Mouse (Mus musculus) heart, embryonic 12.5 days (tissue): ENCODE measurements around the gene Rabif. TPM values are rescaled to one million over a fixed set of nuclear protein-coding genes. Genes with fewer than 3 reads are reported as not detected.
A peak's percentile ranks its signal among the peaks of the same experiment; 100 is the strongest.
"Not testable (repeated sequence)": the region's sequence is repeated elsewhere in the genome, so short reads cannot be mapped to it uniquely, and the experiment has no call there.

ENCODE experiments used
- ATAC-seq: fragments of 200-750 bp; cut with Nextera tagmentation; 2 replicates; pipeline ENCODE4 v1.8.0; 2017; ENCODE audit warnings: moderate TSS enrichment, moderate library complexity; ENCODE audit not compliant: insufficient number of reproducible peaks, low FRiP score
- H3K27ac ChIP-seq: fragments of 300-500 bp; sonication (generic); 2 replicates; pipeline ENCODE4 v1.5.1; 2016; ENCODE audit warnings: mild to moderate bottlenecking, moderate library complexity; ENCODE audit not compliant: poor library complexity, severe bottlenecking
- H3K27me3 ChIP-seq: fragments of 300-500 bp; sonication (generic); replicated peaks from 2 replicates; pipeline ENCODE4 v1.6.1; 2016; ENCODE audit warnings: mild to moderate bottlenecking, moderate library complexity
- H3K36me3 ChIP-seq: fragments of 300-500 bp; sonication (generic); 2 replicates; pipeline ENCODE4 v1.6.1; 2016; ENCODE audit warnings: mild to moderate bottlenecking, moderate library complexity
- H3K4me1 ChIP-seq: fragments of 300-500 bp; sonication (generic); replicated peaks from 2 replicates; pipeline ENCODE4 v1.6.1; 2016; ENCODE audit warnings: mild to moderate bottlenecking
- H3K4me2 ChIP-seq: fragments of 300-500 bp; sonication (generic); 2 replicates; pipeline ENCODE4 v1.6.1; 2016; ENCODE audit warnings: mild to moderate bottlenecking, moderate library complexity
- H3K4me3 ChIP-seq: fragments of 300-500 bp; sonication (generic); 2 replicates; pipeline ENCODE4 v1.5.1; 2016; ENCODE audit warnings: mild to moderate bottlenecking
- H3K9ac ChIP-seq: fragments of 300-500 bp; sonication (generic); 2 replicates; pipeline ENCODE4 v1.6.1; 2016; ENCODE audit warnings: mild to moderate bottlenecking, moderate library complexity
- H3K9me3 ChIP-seq: fragments of 300-500 bp; sonication (generic); replicated peaks from 2 replicates; pipeline ENCODE4 v1.6.1; 2016; ENCODE audit warnings: mild to moderate bottlenecking, moderate library complexity
- WGBS: fragments of 180-500 bp; shearing (Covaris S2); methylation state at CpG from one replicate; pipeline ENCODE4 v1.1.7; 2016; 5-methylcytosine and 5-hydroxymethylcytosine counted together
- polyA plus RNA-seq: library from polyadenylated mRNA; unstranded; fragments of >200 nt; fragmentation: Nextera tagmentation; extraction: Ambion mirVana; gene quantifications from 2 replicates; pipeline ENCODE4 v1.2.1, GENCODE M21; 2016

The Rabif gene
- polyA plus RNA-seq, 1 experiment from 2014 or later = 32.8 TPM

DNA sequence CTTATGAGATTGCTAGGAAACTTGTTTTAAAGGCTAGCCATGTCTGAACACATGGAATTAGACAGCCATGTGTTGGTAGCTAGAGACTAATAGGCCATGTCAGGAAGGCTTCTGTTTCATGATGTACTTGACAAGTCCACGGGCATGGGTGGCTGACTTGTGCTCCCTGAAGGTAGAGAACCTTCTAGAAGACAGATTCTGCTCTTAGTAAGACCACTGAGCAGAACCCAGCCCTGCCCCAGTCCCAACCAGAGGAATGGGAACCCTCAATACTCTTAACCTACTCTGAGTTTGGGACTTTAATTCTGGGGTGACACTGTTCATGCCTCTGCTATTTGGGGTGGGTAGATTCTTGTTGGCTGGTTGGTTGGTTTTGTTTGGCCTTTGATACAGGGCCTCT is 30.6 kb downstream of the Rabif start:
- WGBS = 93% methylated on average over 1 of the region's 1 CpGs
- no peak for ATAC-seq
- peaks cover 6% of the 10 kb centered on the region; the same call in 1 of the 2 replicates for H3K4me1 ChIP-seq

DNA sequence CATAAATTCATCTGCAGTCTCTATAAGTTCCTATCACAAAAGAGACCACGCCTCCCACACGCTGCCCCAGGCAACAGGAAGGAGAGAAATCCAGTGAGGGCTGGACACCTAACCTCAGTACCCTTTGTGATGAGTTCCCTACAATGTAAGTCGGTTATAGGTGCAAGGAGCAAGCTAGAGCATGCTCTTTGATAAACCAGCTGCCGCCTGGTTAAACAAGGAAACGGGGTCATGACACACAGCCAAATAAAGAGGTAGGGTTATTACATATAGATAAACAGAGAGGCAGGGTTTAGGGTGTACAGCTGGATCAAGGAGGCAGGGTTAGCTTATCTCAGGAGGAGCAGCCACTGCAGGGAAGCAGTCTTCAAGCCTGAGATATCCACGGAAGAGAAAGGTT is 32.3 kb downstream of the Rabif start:
- Histone ChIP-seq H3K27ac (no peak overlapping the region), H3K4me3 (no peak overlapping the region), H3K9me3 (no peaks in the 10 kb centered on the region), H3K9ac (no peak overlapping the region), H3K4me2 (no peak overlapping the region), H3K27me3 (no peaks in the 10 kb centered on the region), H3K4me1 (no peaks in the 10 kb centered on the region), H3K36me3 (no peaks in the 10 kb centered on the region)
- WGBS = 52% methylated on average over 6 of the region's 6 CpGs
- ATAC-seq = peak; percentile 33; the same call in 1 of the 2 replicates

More for the DNA sequence above, 30.6 kb downstream of the Rabif start:
- Histone ChIP-seq H3K4me2 (no peak overlapping the region), H3K27ac (no peak overlapping the region), H3K36me3 (no peaks in the 10 kb centered on the region), H3K9ac (no peak overlapping the region), H3K4me3 (no peak overlapping the region), H3K27me3 (no peaks in the 10 kb centered on the region), H3K9me3 (no peaks in the 10 kb centered on the region)

DNA sequence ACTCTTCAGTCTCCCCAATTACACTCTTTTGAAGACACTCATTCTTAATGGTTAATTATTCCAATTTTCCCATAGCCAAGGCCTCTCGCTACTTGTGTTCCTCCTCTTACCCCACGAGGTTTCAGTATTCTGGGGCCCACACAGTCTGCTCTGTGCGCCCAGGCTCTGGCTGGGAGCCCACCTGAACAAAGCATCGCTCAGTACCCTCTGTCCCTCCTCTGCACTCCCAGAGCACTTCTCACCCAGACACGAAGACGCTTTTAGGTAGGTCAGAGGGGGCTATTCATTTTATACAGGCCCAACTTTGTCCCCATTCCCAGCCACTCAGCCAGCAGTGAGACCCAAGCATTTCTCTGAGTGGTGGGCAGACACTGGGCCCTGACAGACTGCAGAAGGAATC is 36.2 kb downstream of the Rabif start:
- H3K9ac ChIP-seq = no peak overlapping the region
- H3K9me3 ChIP-seq = no peaks in the 10 kb centered on the region
- H3K4me2 ChIP-seq = no peak overlapping the region
- no peaks in the 10 kb centered on the region for H3K36me3 ChIP-seq
- WGBS = 74% methylated on average over 6 of the region's 6 CpGs
- H3K4me3 ChIP-seq = no peak overlapping the region
- no peak for ATAC-seq
- no peaks in the 10 kb centered on the region for H3K4me1 ChIP-seq
- H3K27me3 ChIP-seq = no peaks in the 10 kb centered on the region
- H3K27ac ChIP-seq = no peak overlapping the region

DNA sequence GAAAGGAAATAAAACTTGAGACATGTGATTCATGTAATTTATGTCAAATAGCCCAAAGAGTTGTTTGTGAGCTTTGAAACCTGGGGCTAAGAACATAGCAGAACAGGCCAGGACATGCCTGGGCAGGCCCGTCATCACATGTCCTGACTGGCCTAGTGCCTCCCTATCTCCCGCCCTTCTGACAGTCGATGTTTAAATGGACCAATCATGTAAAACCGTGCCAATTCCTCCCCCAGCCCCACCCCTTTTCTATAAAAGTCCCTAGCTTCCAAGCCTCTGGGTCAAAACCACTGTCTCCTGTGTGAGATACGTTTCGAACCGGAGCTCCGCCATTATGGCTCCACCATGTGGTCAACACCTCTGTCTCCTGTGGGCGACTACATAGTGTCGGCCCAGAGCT is 39.3 kb downstream of the Rabif start:
- not testable (repeated sequence) for H3K9me3 ChIP-seq, H3K36me3 ChIP-seq, H3K4me3 ChIP-seq, ATAC-seq, H3K27ac ChIP-seq, H3K27me3 ChIP-seq, H3K9ac ChIP-seq, H3K4me1 ChIP-seq, H3K4me2 ChIP-seq
- 87% methylated on average over 10 of the region's 10 CpGs for WGBS

DNA sequence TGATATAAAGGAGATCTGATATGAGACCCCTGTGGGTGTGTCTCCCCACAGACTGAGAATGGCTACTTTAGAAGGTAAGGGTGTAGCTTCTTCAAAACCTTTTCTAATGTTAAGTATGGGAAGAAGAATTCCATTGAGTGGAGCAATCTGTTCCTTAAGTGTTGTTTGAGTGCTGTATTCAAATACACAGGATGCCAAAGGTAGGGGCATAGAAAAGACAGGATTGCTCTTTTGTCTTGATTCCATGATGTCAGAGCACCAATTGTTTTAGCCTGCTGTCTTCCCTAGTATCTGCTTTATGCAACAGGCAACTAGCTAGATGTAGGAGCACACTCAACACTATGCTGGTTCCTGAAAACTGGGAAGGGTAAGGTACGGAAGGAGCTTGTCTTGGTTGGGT is 40.6 kb downstream of the Rabif start:
- H3K27me3 ChIP-seq = no peaks in the 10 kb centered on the region
- H3K27ac ChIP-seq = no peak overlapping the region
- H3K4me3 ChIP-seq = no peak overlapping the region
- no peak overlapping the region for H3K4me2 ChIP-seq
- 91% methylated on average over 1 of the region's 1 CpGs for WGBS
- H3K9me3 ChIP-seq = no peaks in the 10 kb centered on the region
- ATAC-seq = no peak
- H3K4me1 ChIP-seq = no peaks in the 10 kb centered on the region
- H3K9ac ChIP-seq = no peak overlapping the region
- H3K36me3 ChIP-seq = no peaks in the 10 kb centered on the region

DNA sequence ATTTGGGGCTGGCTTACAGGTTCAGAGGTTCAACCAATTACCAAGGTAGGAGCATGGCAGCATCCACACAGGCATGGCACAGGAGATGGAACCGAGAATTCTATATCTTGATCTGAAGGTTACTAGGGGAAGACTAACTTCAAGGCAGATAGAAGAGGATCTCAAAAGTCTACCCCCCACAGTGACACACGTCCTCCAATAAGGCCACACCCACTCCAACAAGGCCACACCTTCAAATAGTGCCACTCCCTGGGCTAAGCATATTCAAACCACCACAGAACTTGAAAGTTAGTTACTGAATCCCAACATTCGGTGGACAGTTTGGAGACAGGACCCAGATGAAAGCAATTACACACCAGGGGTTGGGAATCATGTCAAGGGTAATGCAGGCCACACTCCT is 41.1 kb downstream of the Rabif start:
- H3K27me3 ChIP-seq = no peaks in the 10 kb centered on the region
- no peak overlapping the region for H3K9ac ChIP-seq
- WGBS = 71% methylated on average over 3 of the region's 3 CpGs
- no peaks in the 10 kb centered on the region for H3K36me3 ChIP-seq
- no peaks in the 10 kb centered on the region for H3K9me3 ChIP-seq
- no peak overlapping the region for H3K27ac ChIP-seq
- no peak for ATAC-seq
- H3K4me1 ChIP-seq = no peaks in the 10 kb centered on the region
- H3K4me3 ChIP-seq = no peak overlapping the region
- no peak overlapping the region for H3K4me2 ChIP-seq

DNA sequence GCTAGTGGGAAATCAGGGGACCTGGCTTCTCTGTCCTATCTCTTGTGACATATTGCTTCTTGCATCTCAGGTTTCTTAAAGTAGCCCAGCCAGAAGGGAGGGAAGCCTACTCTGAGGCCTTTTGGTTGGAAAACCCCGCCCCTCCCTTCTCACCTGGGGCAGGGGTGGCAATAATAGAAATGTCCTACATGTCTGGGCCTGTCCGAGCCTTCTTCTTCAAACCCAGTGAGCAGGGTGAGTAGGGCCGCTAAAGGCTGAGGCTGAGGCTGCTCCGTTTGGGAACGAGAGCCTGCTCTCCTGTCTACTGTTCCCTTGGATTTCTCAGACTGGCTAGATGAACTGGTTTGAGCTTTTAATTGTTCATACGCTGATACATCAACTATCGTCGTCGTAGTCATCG is 46.2 kb downstream of the Rabif start:
- H3K9ac ChIP-seq = no peak overlapping the region
- no peak overlapping the region for H3K4me3 ChIP-seq
- peaks cover 10% of the 10 kb centered on the region; the same call in 1 of the 2 replicates for H3K9me3 ChIP-seq
- no peak overlapping the region for H3K27ac ChIP-seq
- WGBS = 87% methylated on average over 10 of the region's 10 CpGs
- no peaks in the 10 kb centered on the region for H3K36me3 ChIP-seq
- no peaks in the 10 kb centered on the region for H3K4me1 ChIP-seq
- ATAC-seq = no peak
- H3K27me3 ChIP-seq = no peaks in the 10 kb centered on the region
- no peak overlapping the region for H3K4me2 ChIP-seq

DNA sequence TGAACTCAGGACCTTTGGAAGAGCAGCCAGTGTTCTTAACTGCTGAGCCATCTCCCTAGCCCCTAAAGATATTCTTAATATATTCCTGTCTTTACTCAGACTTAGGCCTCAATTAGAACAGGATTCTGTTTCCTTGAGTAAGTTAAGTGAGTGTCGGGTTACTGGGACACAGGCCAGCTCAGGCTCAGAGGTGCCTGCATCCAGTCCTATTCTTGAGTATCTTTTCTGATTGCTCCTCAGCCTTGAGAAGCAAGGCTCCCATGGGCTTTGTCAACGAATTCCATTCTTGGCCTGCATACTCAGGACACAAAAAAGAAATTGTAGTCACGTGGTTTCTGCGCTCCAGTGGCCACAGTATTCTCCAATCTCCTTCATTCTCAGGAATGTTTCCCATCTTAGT is 53.8 kb downstream of the Rabif start:
- H3K9me3 ChIP-seq = peaks cover 10% of the 10 kb centered on the region; the same call in 1 of the 2 replicates
- 0 out of 2 replicates have a peak, but pooled peaks cover 3% of the 10 kb centered on the region for H3K4me1 ChIP-seq

DNA sequence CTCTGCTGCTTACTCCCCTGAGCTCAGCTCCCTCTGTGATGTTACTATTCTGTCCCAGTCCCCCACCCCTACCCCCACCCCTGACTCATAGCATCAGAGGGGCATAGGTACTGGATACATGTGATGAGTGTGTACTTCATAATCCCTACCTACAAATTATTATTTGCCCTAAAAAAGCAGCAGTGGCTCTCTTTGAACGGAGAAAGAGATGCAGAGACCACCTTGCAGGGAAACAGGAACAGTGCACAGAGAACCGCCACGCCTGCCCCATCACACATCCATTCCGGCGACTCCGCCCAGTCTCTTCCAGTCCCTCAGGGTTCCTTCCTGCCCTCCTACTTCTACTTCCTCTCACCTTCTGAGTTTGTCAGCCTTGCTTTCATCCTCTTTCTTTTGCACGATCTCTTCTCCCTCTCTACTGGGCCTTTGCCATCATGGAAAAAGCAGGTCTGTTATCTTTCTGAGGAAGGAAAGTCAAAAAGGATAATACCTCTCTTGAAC is 55.2 kb downstream of the Rabif start, which contains the start of gene Mgat4e:
TSS of gene Mgat4e (minus strand) at position 51 of the 501 bp plus-strand sequence.
- no peak for ATAC-seq
- WGBS = 44% methylated on average over 7 of the region's 7 CpGs
- Histone ChIP-seq H3K9me3 (peaks cover 9% of the 10 kb centered on the region; the same call in 1 of the 2 replicates), H3K27me3 (no peaks in the 10 kb centered on the region), H3K9ac (0 out of 2 replicates have a peak within 1 kb of the TSS, but pooled peaks have one; percentile 24), H3K27ac (no peak within 1 kb of the TSS), H3K36me3 (no peaks in the 10 kb centered on the region), H3K4me2 (no peak within 1 kb of the TSS), H3K4me1 (0 out of 2 replicates have a peak, but pooled peaks cover 3% of the 10 kb centered on the region), H3K4me3 (no peak within 1 kb of the TSS)

More for the DNA sequence above, 53.8 kb downstream of the Rabif start:
- Histone ChIP-seq H3K4me3 (no peak overlapping the region), H3K9ac (no peak overlapping the region), H3K36me3 (no peaks in the 10 kb centered on the region), H3K27ac (no peak overlapping the region), H3K27me3 (no peaks in the 10 kb centered on the region), H3K4me2 (no peak overlapping the region)
- WGBS = 70% methylated on average over 4 of the region's 4 CpGs
- ATAC-seq = no peak

DNA sequence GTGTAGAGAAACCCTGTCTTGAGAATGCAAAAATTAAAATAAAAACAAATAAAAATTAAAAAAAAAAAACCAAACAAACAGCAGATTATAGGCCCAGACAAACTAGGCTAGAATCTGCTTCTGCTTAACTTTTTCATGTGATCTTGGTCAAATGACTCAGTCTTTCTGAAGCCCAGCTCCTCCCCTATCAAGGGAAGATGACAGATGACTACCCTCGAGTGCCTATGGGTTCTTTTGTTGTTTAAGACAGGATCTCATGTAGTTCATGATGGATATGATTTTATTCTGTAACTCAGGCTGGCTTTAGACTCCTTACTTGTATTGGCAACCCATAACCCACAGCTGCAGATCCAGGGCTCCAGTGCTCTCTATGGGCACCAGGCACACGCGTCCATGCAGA is 57.4 kb downstream of the Rabif start:
- Histone ChIP-seq H3K4me1 (peaks cover 15% of the 10 kb centered on the region), H3K27ac (no peak overlapping the region), H3K27me3 (no peaks in the 10 kb centered on the region), H3K9me3 (no peaks in the 10 kb centered on the region), H3K4me3 (no peak overlapping the region), H3K9ac (no peak overlapping the region), H3K36me3 (no peaks in the 10 kb centered on the region), H3K4me2 (no peak overlapping the region)
- WGBS = 77% methylated on average over 3 of the region's 3 CpGs
- no peak for ATAC-seq

DNA sequence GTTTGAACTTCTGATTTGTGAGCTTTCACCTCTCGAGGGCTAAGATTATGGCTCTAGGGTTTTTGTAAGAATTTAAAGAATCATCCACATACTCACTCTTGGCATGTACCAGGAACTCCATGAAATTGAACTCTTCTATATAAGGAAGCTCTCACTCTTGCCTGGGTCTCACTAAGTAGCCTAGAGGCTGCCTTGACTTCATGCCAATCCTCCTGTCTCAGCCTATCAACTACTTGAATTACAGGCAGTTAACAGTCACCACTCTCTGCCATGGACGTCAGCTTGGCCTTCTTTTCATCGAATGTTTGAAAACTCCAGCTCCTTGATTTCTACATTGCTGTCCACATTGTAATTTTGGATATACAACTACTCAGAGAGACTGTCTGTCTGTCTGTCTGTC is 57.9 kb downstream of the Rabif start:
- no peak overlapping the region for H3K4me3 ChIP-seq
- no peak overlapping the region for H3K4me2 ChIP-seq
- no peak overlapping the region for H3K9ac ChIP-seq
- 53% methylated on average over 3 of the region's 3 CpGs for WGBS
- no peaks in the 10 kb centered on the region for H3K36me3 ChIP-seq
- H3K27ac ChIP-seq = no peak overlapping the region
- H3K9me3 ChIP-seq = no peaks in the 10 kb centered on the region
- no peak for ATAC-seq
- H3K27me3 ChIP-seq = no peaks in the 10 kb centered on the region
- peaks cover 19% of the 10 kb centered on the region for H3K4me1 ChIP-seq

DNA sequence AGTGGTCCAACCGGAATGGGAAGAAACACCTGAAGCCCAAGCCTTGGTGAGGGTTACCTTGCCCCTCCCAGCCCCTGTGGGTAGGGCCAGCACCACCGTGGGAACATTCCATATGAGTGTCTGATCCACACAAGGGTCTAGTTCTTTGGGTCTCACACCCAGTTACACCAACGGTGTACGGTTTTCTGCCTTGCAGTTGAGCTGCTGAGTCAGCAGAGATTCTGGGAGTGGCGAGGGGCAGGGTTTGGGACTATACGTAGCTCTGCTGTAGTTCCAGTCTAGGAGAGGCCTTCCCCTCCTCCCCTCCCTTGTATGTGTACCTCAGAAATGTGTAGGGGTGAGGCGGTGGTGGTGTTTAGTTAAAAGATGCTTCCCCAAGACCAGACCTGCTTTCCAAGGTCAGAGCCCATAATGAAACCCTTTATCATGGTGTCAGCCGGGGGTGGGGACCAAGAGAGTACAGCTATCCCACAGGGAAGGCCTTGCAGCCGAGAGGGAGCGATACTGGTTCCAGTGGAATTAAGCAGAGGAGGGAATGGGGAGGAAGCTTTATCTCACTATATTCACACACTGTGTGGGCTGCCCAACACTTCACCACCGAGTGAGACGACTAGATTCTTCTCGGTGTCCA is 60.9 kb downstream of the Rabif start:
- no peaks in the 10 kb centered on the region for H3K36me3 ChIP-seq
- H3K9ac ChIP-seq = no peak overlapping the region
- H3K4me3 ChIP-seq = peak overlapping the region; percentile 72; the same call in 1 of the 2 replicates
- ATAC-seq = no peak
- H3K27me3 ChIP-seq = no peaks in the 10 kb centered on the region
- H3K27ac ChIP-seq = no peak overlapping the region
- 22% methylated on average over 13 of the region's 13 CpGs for WGBS
- no peaks in the 10 kb centered on the region for H3K9me3 ChIP-seq
- peaks cover 16% of the 10 kb centered on the region for H3K4me1 ChIP-seq
- peak overlapping the region; percentile 98 for H3K4me2 ChIP-seq
